Mouse (Mus musculus) MN1 (cell line): ENCODE results near the gene Mptx1.
"Not testable (repeated sequence)": the region's sequence is repeated elsewhere in the genome, so short reads cannot be mapped to it uniquely, and the experiment has no call there.

Experiments used
- DNase-seq: peaks from one replicate; pipeline ENCODE4 v3.0.0-alpha.2; 2016; ENCODE audit warnings: low spot score

The Mptx1 gene

DNA sequence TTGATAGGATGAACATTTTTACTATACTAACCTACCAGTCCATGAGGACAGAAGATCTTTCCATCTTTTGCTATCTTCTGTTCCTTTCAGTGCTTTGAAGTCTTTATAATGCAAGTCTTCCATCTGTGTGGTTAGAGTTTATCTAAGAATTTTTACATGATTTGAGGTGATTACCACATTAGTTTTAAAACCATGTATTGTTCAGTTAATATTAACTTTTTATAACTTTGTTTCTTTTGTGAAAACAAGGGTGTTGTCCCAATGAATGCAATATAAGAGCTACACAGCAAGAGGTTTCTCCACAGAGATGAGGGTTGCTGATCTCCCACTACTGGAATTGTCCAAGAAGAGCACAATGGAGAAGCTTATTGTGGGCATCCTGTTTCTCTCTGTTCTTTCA is at the start of gene Mptx1:
Mptx1 (plus strand) TSS at position 301 of the 400 bp plus-strand sequence.
- no peak for DNase-seq

DNA sequence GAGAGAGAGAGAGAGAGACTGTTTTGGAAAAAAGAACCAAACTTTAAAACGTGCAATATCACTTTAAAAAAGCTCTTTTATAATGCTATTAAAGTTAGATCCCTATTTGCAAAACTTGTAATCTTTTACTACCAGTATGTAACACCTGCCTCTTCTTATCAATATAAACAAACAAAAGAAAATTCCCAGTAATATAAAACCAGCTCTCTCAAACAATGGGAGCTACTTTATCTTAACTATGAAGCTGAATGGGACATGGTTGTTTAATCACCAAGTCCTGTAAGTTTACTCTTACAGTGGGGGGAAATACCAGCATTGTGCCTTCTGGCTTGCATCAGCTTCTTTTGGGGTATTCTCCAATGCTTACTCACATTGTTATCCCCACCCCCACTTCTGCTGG is 27.2 kb upstream of the Mptx1 start:
- no peak for DNase-seq

DNA sequence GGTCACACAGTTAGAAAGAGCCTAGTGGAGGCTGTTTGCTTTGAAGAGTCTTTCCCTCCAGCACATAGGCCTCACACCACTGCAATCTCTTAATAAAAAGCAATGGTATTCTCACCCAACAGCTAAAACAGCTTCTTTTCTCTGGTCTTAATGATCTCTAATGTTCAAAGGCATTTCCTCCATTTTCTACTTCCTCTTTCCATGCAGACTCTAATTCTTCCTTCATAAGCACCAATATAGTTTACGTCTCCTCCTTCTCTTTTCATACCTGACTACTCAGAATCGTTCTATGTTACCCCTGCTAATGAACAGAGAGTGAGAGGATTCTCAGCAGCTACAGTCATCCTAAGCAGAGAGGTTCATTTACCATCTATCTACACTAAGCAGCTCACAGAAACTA is 13.0 kb upstream of the Mptx1 start:
- no peak for DNase-seq

DNA sequence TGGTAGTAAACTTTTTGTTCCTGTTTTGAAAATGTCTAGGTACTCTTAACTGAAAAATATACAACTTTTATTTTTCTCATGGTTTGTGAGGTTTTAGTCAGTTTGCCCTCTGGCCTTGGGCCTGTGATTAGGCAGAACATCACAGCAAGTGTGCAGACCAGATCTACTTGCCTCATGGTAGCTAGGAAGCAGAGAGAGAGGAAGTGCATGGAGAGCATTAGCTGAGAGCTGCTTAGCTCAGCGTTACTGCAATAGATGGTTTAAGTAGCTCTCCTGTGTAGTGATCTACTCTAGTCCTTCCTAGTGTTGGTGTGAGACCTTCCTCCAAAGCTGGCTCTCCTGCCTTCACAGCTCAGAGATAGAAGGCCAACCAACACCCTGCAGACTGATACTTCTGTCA is 23.3 kb downstream of the Mptx1 start:
- DNase-seq: not testable (repeated sequence)

DNA sequence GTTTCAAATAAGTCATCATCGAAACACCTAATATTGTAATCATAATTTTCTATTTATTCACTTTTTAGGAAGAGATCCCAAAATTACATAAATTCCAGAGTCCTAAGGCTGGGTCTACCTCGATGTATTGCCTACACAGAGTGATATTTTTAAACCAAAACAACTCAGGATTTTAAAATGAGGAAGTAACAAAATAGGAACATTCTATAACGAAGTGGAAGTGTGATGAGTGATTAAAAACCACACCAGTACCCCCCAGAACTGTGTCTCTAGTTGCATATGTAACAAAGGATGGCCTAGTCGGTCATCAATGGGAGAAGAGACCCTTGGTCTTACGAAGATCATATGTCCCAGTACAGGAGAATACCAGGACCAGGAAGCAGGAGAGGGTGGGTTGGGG is 24.3 kb downstream of the Mptx1 start:
- no peak for DNase-seq

DNA sequence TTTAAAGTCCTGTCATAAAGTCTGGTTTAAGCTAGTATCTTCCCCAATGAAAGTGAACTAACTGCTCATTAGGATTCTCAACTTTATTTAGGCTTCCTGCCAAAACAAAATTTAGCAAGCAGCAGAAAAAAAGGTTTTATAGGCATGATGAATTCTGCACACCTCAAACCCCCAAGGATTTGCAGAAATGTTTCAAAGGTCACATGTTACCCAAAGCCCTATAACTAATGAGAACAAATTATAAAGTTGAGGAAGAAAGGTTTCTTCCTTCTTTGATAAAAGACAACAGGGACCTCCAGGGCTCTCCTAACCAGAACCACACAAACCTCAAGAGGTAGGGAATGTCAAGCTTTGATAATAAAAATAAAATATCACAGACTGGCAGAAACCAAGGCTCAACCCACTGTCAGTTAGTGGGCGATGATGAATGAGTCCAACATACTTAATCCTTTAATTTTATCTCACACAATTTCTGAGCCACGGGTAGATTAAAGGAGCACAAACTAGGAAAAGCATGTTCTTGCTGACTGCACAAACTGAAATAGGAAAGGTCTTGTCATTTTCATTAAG is 34.6 kb downstream of the Mptx1 start, which contains the start of gene Olfr417:
Olfr417 (plus strand) TSS at position 241 of the 570 bp plus-strand sequence.
- no peak for DNase-seq

DNA sequence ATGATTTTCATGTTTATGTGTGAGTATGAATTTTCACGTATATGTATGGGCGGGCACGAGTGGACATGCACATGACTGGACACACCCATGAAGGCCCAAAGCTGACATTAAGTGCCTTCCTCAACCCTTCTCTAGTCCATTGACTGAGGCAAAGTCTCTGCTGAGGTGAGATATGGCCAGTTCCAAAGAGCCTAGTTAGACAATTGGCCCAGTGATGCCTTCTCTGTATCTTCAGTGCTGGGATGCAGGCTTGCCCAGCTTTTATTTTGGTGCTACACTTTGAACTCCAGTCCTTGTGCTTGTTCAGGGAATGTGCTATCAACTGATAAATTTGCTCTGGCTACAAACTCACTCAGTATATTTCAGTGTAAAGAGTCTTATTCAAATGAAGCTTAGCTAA is 43.5 kb downstream of the Mptx1 start:
- DNase-seq: no peak
